Mouse (Mus musculus): ENCODE results near the gene Trpc3. TPM values are rescaled to one million over a fixed set of nuclear protein-coding genes. Genes with fewer than 3 reads are reported as not detected.
"Not testable (repeated sequence)": the region's sequence is repeated elsewhere in the genome, so short reads cannot be mapped to it uniquely, and the experiment has no call there.

Gene Trpc3
- polyA plus RNA-seq, 2 experiments = 0.15 to 0.23 TPM

DNA sequence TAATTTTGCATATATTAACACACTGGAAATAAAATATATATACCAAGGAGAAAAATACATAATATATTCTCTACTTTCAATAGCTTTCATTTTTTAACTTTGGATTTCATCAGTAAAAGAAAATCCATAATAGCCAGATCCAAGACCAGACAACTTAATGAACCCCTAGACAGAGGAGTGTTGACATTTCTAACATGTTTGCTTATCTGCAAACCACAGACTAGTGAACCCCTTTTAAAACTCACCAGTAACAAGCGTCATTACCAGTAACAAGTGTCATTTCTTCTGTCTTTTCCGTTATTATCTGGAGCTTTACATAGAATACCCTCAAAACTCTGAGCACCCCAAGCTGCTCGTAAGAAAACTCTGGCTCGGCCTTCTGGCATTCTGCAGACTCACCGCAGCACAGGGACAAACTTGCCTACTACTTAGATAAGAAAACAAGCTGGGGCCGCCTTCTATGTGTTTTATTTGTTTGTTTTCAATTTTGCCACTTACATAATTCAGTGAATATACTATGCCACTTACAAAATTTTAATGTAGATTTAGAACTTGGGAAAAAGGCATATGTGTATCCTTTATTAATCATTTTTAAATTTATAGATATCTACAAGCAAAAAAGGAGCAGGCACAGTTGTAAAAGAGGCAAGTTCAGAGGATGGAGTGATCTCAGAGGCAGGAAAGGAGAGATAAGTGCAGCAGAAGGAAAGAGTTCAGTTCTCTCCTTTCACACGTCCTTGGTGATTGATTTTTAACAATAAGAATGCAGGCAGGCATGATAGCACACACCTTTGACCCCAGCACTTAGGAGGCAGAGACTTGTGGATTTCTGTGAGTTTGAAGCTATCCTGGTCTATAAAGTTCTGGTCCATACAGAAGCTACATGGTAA, 83.8 kb downstream of the Trpc3 start:
- DNase-seq (ENCODE audit: low read depth in 3 of 3, low spot score in 3 of 3) (peak; percentile 47 to 64 (median 51)), ATAC-seq (ENCODE audit: insufficient read depth) (peak; percentile 93)
- Histone ChIP-seq H3K4me2 (ENCODE audit: low read depth) (peak overlapping the region; percentile 60), H3K4me1 (replicated peaks; ENCODE audit: control insufficient read depth in 2 of 2, insufficient read depth in 2 of 2, low read length in 1 of 2) (peaks cover 6 to 10% of the 10 kb centered on the region in 2 experiments), H3K36me3 (replicated peaks; ENCODE audit: control insufficient read depth, insufficient read depth, low read depth) (no peaks in the 10 kb centered on the region), H3K27me3 (ENCODE audit: control insufficient read depth, insufficient read depth, low read length) (no peaks in the 10 kb centered on the region), H3K27ac (peak overlapping the region; percentile 79), H3K9me3 (ENCODE audit: control insufficient read depth, low read length) (no peaks in the 10 kb centered on the region), H3K4me3 (ENCODE audit: insufficient read depth in 1 of 2, low read depth in 2 of 2, low read length in 2 of 2) (peak overlapping the region; percentile 39 to 45), H3K9ac (replicated peaks) (peak overlapping the region; percentile 59)
- no peak for TF ChIP-seq CTCF (IDR thresholded peaks at IDR 0.05; ENCODE audit: low read depth)
- peak; percentile 51 for TF ChIP-seq EP300 (IDR thresholded peaks at IDR 0.05; ENCODE audit: low read depth)
- 16% methylated on average over 7 of the region's 7 CpGs for WGBS (ENCODE audit: insufficient replicate concordance)

DNA sequence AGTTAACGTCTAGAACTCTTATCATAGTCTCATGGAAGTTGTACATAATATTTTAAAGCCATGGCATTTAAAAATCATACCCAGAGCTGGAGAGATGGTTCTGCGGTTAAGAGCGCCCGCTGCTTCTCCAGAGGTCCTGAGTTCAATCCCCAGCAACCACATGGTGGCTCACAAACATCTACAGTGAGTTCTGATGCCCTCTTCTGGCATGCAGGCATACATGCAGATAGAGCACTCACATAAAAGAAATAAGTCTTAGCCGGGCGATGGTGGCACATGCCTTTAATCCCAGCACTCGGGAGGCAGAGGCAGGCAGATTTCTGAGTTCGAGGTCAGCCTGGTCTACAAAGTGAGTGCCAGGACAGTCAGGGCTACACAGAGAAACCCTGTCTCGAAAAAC, 90.2 kb downstream of the Trpc3 start:
- H3K27me3 ChIP-seq (ENCODE audit: control insufficient read depth, insufficient read depth, low read length); H3K9me3 ChIP-seq (ENCODE audit: control insufficient read depth, low read length); H3K27ac ChIP-seq; ATAC-seq (ENCODE audit: insufficient read depth); H3K4me3 ChIP-seq (ENCODE audit: insufficient read depth in 1 of 2, low read depth in 2 of 2, low read length in 2 of 2); H3K9ac ChIP-seq (replicated peaks); H3K4me2 ChIP-seq (ENCODE audit: low read depth); H3K4me1 ChIP-seq (replicated peaks; ENCODE audit: control insufficient read depth in 2 of 2, insufficient read depth in 2 of 2, low read length in 1 of 2); DNase-seq (ENCODE audit: low read depth in 3 of 3, low spot score in 3 of 3); H3K36me3 ChIP-seq (replicated peaks; ENCODE audit: control insufficient read depth, insufficient read depth, low read depth): not testable (repeated sequence)
- WGBS (ENCODE audit: insufficient replicate concordance) = 80% methylated on average over 8 of the region's 9 CpGs
- TF ChIP-seq CTCF (IDR thresholded peaks at IDR 0.05; ENCODE audit: low read depth) = peak; percentile 57

DNA sequence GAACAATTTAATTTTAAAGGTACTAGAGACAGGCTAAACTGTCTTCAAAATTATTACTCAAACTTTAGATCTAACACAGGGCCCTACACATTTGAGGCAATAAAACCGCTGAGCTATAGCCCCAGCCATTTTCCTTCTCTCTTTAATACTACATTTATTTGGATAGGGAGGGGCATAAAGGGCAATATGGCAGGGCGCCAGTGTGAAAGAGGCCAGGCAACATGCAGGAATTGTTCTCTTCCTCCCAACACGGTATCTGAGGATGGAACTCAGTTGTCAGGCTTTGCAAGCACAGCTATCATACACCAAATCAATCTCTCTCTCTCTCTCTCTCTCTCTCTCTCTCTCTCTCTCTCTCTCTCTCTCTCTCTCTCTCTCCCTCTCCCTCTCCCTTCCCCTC, 91.2 kb downstream of the Trpc3 start:
- DNase-seq (ENCODE audit: low read depth in 3 of 3, low spot score in 3 of 3) = no peak
- no peaks in the 10 kb centered on the region for H3K36me3 ChIP-seq (replicated peaks; ENCODE audit: control insufficient read depth, insufficient read depth, low read depth)
- no peaks in the 10 kb centered on the region for H3K9me3 ChIP-seq (ENCODE audit: control insufficient read depth, low read length)
- H3K4me1 ChIP-seq (replicated peaks; ENCODE audit: control insufficient read depth in 2 of 2, insufficient read depth in 2 of 2, low read length in 1 of 2) = no peaks in the 10 kb centered on the region
- TF ChIP-seq EP300 (IDR thresholded peaks at IDR 0.05; ENCODE audit: low read depth) (no peak), CTCF (IDR thresholded peaks at IDR 0.05; ENCODE audit: low read depth) (no peak)
- H3K4me2 ChIP-seq (ENCODE audit: low read depth) = no peak overlapping the region
- H3K27ac ChIP-seq = no peak overlapping the region
- no peak overlapping the region for H3K9ac ChIP-seq (replicated peaks)
- ATAC-seq (ENCODE audit: insufficient read depth) = no peak
- no peaks in the 10 kb centered on the region for H3K27me3 ChIP-seq (ENCODE audit: control insufficient read depth, insufficient read depth, low read length)
- WGBS (ENCODE audit: insufficient replicate concordance) = 61% methylated on average over 3 of the region's 3 CpGs
- H3K4me3 ChIP-seq (ENCODE audit: insufficient read depth in 1 of 2, low read depth in 2 of 2, low read length in 2 of 2) = no peak overlapping the region

DNA sequence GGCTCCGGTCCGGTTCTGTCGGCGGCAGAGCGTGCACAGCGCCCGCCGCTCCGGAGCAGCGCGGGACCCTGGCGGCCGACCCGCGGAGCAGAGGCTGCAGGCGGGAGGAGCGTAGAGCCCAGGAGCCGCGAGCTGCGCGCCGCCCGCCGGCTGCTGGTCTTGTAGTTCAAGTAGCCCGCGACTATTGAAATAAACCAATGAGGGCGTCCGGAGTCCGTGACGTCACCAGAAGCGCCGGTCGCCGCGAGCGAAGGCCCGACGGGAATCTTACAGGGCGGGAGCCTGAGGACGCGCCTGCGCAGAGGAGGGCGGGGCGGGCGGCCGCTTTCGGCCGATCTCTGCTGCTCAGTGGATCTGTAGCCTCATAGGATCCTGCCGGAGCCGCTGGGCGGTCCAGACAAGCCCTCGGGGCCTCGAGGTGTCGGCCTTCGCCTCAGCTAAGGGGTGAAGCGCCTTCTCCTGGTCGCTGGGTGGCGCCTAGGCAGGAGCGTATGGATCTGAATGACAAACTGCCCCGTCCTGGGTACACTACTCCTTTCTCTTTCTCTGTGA, 118.1 kb downstream of the Trpc3 start, which contains the start of gene Ccna2:
Gene Ccna2, minus strand, starts transcription at position 324 of the 552 bp plus-strand sequence.
- TF ChIP-seq CTCF (IDR thresholded peaks at IDR 0.05; ENCODE audit: low read depth) (peak; percentile 92), EP300 (IDR thresholded peaks at IDR 0.05; ENCODE audit: low read depth) (peak; percentile 29; the same call in 1 of the 2 replicates)
- Histone ChIP-seq H3K27ac (peak within 1 kb of the TSS; percentile 92), H3K9ac (replicated peaks) (peak within 1 kb of the TSS; percentile 97), H3K36me3 (replicated peaks; ENCODE audit: control insufficient read depth, insufficient read depth, low read depth) (peaks cover 39% of the 10 kb centered on the region), H3K27me3 (ENCODE audit: control insufficient read depth, insufficient read depth, low read length) (no peaks in the 10 kb centered on the region), H3K4me3 (ENCODE audit: insufficient read depth in 1 of 2, low read depth in 2 of 2, low read length in 2 of 2) (peak within 1 kb of the TSS; percentile 91 to 95), H3K4me2 (ENCODE audit: low read depth) (peak within 1 kb of the TSS; percentile 89), H3K4me1 (replicated peaks; ENCODE audit: control insufficient read depth in 2 of 2, insufficient read depth in 2 of 2, low read length in 1 of 2) (peaks cover 8 to 9% of the 10 kb centered on the region in 2 experiments), H3K9me3 (ENCODE audit: control insufficient read depth, low read length) (no peaks in the 10 kb centered on the region)
- ATAC-seq (ENCODE audit: insufficient read depth) (peak; percentile 95), DNase-seq (ENCODE audit: low read depth in 3 of 3, low spot score in 3 of 3) (peak; percentile 96 to 97 (median 96))
- WGBS (ENCODE audit: insufficient replicate concordance) = under 1% methylated on average over 60 of the region's 60 CpGs

DNA sequence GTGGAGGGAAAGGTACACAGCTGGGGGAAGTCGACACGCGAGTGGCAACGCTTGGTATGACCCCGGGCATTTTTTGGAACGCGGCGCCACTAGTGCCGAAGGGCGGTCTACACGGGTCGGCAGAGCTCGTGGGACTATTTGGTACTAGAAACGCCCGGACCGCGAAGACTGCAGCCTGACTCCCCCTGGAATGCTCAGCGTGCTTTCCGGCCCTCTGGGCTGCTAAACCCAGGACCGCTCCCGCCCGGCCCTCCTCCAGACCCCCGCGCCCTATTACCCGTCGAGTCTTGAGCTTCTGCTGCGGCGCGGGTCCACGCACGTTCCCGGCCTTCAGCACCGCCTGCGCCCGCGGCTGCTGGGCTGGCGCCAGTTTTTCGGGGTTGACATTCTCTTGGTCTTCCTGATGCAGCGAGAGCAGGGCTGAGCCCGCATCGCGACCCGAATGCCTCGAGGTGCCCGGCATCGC, 118.6 kb downstream of the Trpc3 start:
- Histone ChIP-seq H3K27me3 (ENCODE audit: control insufficient read depth, insufficient read depth, low read length) (no peaks in the 10 kb centered on the region), H3K4me2 (ENCODE audit: low read depth) (peak overlapping the region; percentile 89), H3K9ac (replicated peaks) (peak overlapping the region; percentile 97), H3K4me3 (ENCODE audit: insufficient read depth in 1 of 2, low read depth in 2 of 2, low read length in 2 of 2) (peak overlapping the region; percentile 91 to 95), H3K27ac (peak overlapping the region; percentile 90), H3K9me3 (ENCODE audit: control insufficient read depth, low read length) (no peaks in the 10 kb centered on the region), H3K4me1 (replicated peaks; ENCODE audit: control insufficient read depth in 2 of 2, insufficient read depth in 2 of 2, low read length in 1 of 2) (peaks cover 8 to 9% of the 10 kb centered on the region in 2 experiments), H3K36me3 (replicated peaks; ENCODE audit: control insufficient read depth, insufficient read depth, low read depth) (peaks cover 44% of the 10 kb centered on the region)
- TF ChIP-seq EP300 (IDR thresholded peaks at IDR 0.05; ENCODE audit: low read depth) (no peak), CTCF (IDR thresholded peaks at IDR 0.05; ENCODE audit: low read depth) (no peak)
- WGBS (ENCODE audit: insufficient replicate concordance) = under 1% methylated on average over 45 of the region's 46 CpGs
- DNase-seq (ENCODE audit: low read depth in 3 of 3, low spot score in 3 of 3) (peak in 1 of 3 experiments; percentile 20), ATAC-seq (ENCODE audit: insufficient read depth) (peak; percentile 10; the same call in 1 of the 2 replicates)

Other genes with a start within 250 kb of the Trpc3 start
- 39.6 and 49.9 TPM in 2 replicates for gene Anxa5, start 214.3 kb downstream of the Trpc3 start, polyA plus RNA-seq (2012; rRNA removed)
- 51.9 and 57.5 TPM in 2 replicates for gene Anxa5, start 214.3 kb downstream of the Trpc3 start, polyA plus RNA-seq (2014; fragmentation: Nextera tagmentation; extraction: Ambion mirVana)
- 0.43 and 0.77 TPM in 2 replicates for gene 1810062G17Rik, start 214.2 kb downstream of the Trpc3 start, polyA plus RNA-seq (2012; rRNA removed)
- 1.1 and 1.2 TPM in 2 replicates for gene 1810062G17Rik, start 214.2 kb downstream of the Trpc3 start, polyA plus RNA-seq (2014; fragmentation: Nextera tagmentation; extraction: Ambion mirVana)
- gene Gm11549, start 168.4 kb downstream of the Trpc3 start, polyA plus RNA-seq (2012; rRNA removed) = 0.01 TPM in 1 of 2 replicates, not detected in the other
- gene Gm11549, start 168.4 kb downstream of the Trpc3 start, polyA plus RNA-seq (2014; fragmentation: Nextera tagmentation; extraction: Ambion mirVana) = not detected in 2 replicates
- 12.6 and 25.1 TPM in 2 replicates for gene Exosc9, start 137.6 kb downstream of the Trpc3 start, polyA plus RNA-seq (2012; rRNA removed)
- gene Exosc9, start 137.6 kb downstream of the Trpc3 start, polyA plus RNA-seq (2014; fragmentation: Nextera tagmentation; extraction: Ambion mirVana) = 36.6 and 37.6 TPM in 2 replicates
- gene Ccna2, start 118.0 kb downstream of the Trpc3 start, polyA plus RNA-seq (2012; rRNA removed) = 107 and 155 TPM in 2 replicates
- gene Ccna2, start 118.0 kb downstream of the Trpc3 start, polyA plus RNA-seq (2014; fragmentation: Nextera tagmentation; extraction: Ambion mirVana) = 295 and 336 TPM in 2 replicates
- gene Bbs7, start 76.7 kb downstream of the Trpc3 start, polyA plus RNA-seq (2012; rRNA removed) = 3.9 and 5.5 TPM in 2 replicates
- 9.7 and 11.9 TPM in 2 replicates for gene Bbs7, start 76.7 kb downstream of the Trpc3 start, polyA plus RNA-seq (2014; fragmentation: Nextera tagmentation; extraction: Ambion mirVana)
- gene 4932438A13Rik, start 172.9 kb upstream of the Trpc3 start, polyA plus RNA-seq (2012; rRNA removed) = 3.9 and 5.7 TPM in 2 replicates
- gene 4932438A13Rik, start 172.9 kb upstream of the Trpc3 start, polyA plus RNA-seq (2014; fragmentation: Nextera tagmentation; extraction: Ambion mirVana) = 14.6 and 15.0 TPM in 2 replicates

Measured in liver, embryonic 14.5 days (tissue).